Mouse (Mus musculus) kidney, postnatal 25 days (tissue): ENCODE data around the gene Yod1.

Source experiments
- DNase-seq, 2 experiments: peaks; one replicate each; pipeline ENCODE4 v3.0.0; 2021; ENCODE audit warnings: mixed read lengths in 2 of 2

Gene Yod1

DNA sequence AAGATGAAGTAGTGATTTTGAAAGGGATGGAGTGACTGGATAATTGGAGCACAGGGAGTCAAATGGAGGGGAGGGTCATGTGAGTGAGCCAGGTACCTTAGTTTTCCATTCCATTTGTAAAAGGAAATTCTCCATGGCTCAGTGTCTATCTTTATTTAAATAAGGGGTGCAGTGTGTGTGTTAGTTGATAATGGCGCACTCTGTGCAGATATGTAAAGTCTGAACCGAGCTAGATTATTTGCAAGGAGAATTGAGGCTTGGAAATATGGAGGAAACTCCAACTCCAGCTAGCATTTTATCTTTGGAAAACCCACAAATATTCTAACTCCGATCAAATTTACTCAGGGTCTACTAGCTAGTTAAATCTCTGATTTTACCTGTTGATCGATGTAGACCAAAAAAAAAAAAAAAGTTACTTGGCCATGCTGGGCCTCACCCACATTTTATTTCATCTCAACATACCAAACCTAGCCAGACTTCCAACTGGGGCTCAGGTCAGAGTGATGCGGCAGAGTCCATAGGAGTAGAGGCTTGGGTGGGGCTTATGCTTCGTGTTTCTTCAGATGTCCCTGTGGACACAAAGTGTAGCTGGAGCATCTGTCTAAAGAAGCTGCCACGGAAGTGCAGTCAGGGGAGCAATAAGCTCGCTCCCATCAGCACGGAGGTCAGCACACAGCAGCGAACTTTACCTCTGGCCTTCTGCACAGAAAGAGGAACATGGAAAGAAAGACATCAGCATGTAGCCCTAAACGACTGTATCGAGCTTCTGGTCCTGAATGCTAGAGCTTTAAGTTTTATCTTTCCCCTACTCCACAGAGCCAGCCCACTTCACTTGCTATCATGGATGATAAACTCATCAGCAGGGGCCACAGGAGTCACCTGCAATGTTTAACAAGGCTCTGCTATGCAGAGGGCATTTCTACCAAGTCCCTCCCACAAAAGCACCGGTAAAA, 15.9 kb downstream of the Yod1 start:
- DNase-seq = no peak

DNA sequence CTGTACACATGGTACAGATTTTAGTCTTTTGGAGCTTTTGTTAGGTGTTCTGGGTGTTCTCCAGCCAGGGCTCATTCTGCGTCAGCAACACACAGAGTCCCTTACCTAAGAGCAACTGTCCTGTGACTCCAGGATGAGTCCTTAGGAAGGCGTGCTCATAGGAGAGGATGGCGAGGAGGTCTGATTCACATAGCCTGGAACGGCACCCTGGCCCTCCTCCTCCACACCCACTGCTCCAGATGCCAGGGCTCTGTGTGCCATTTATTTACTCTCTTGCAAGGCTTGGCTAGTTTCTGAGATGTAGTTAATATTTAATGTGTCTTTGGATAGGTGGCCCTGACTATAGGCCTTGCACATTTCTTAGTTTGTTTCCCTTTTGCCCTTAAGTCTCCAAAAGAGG, 16.5 kb downstream of the Yod1 start:
- peak; percentile 70 to 88 for DNase-seq

DNA sequence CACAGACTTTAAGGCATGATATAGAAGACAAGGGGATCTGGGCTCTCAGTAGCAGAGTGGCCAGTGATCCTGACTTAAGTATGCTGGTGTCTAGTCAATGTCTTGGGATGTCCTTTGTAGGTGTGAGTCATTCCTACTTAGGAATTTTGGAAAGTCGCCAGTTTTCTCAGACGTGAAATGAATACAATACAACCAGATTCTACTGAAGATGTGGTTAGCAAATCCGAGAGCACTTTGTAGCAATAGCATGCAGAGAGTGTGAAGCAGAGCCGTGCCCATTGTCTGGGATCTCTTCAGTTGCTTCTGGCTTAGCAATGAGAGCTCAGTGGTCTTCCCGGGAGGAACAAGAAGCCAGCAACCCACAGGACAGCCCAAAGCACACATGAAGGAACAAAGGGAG, 17.3 kb downstream of the Yod1 start:
- no peak for DNase-seq

DNA sequence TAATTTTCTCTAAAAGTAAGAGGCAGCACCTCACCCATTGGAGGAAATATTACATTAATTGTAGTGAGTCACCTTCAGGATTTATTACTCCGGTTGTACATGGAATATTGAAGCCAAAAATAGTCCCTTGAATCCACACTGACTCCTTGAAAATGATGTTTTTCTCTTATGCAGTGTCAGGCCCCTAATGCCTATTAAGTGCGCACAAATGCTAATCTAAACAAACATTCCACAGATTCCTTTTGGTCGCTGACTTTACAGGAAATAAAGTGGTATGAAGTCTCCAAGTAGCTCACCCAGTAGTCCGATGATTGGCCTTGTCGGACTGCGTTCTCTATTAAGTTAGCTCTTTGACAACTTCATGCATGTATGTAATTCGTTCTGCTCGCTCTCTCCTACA, 17.7 kb downstream of the Yod1 start:
- DNase-seq = no peak

DNA sequence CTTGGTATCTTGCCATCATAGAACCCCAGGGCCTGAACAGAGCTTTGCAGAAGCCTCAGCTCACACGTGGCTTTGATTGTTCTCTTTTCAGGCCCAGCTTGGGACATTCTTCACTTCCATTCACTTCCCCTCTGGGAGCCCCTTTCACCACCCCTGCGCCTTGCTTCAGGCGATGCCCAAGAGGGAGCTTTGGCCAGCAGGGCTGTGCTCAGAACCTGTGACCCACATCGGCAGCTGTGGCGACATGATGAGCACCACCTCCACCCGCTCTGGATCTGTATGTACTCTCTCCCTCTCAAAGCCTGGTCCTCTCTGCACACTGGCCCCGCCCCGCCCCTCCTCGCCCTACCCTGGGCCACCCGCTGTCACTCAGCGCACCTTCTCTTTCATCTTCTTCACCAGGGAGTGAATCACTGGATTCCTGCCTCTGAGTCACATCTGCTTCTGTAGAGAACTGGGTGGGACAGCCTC, 20.3 kb downstream of the Yod1 start:
- no peak for DNase-seq

DNA sequence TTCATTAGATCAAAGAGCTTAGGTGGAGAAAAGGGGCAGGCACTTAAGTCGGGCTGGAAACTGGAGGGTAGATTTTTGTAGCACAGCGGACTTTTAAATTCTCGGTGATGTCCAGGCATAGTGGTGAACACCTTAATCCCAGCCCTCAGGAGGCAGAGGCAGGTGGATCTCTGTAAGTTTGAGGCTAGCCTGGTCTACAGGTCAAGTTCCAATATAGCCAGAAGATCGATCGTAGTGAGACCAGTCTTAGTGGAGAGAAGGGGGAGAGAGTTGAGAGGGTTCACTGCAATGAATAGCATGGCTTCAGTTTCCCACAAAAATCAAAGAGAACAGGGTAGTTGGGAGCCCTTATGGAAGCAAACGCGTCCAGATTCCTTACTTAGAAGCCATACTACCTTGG, 20.8 kb downstream of the Yod1 start:
- no peak for DNase-seq

DNA sequence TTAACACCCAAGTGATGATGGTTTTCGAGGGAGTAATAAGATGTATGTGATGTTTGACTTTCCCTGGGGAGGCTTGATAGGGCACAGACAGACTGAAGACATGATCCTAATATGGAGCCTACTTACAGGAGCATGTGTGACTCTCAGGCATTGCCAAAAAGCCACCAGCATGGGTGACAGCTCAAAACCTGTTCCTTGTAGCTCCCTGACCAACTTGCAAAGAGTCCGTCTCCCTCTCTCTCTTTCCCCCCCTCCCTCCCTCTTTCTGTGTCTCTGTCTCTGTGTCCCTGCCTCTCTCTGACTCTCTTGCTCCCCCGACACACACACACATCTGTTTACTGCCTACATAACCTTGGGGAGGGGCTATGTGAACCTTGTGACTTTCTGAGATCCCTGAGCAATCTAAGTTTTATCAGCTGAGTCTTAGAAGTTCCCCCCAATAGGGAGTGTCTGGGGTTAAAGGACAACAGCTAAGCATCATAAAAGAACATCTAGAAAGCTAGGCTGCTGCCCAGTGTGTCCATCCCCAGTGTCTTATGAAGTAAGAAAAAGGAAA, 21.5 kb downstream of the Yod1 start:
- no peak for DNase-seq

DNA sequence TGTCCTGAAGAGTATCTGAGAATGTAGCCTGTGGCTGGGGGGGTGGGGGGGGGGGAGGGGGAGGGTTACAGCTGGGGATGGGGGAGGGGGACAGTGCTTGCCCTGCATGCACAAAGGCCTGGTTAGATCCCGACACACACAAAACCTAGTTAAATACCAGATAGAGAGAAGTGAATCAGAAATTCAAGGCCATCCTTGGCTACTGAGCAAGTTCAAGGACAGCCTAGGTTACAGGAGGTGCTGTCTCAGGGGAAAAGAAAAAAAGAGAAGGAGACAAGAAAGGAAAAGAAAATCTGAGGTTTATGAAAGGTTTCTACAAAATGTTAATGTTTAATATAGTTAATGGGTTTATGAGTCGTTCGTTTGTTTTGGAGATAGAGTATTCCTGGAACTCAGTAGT, 22.5 kb downstream of the Yod1 start:
- DNase-seq = no peak

DNA sequence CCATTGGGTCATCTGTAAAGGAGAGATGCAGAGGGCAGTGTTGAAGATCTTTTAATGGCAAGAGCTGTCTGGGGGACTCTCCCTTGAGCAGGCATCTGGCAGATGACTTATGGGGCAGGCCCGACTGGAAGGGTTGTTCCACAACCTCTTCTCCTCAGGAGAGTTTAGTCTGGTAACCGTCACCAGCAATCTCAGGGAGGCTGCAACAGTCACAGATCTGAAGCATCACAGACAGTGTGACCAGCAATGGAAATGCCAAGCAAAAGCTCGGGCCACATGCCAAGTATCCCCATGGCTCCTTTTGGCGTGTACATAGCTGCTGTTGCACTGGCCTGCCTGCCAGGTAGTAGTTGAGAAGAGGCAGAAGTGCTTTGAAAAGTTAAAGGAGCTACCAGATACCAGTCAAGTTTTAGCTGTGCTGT, 23.1 kb downstream of the Yod1 start:
- DNase-seq = peak in 1 of 2 experiments; percentile 34

DNA sequence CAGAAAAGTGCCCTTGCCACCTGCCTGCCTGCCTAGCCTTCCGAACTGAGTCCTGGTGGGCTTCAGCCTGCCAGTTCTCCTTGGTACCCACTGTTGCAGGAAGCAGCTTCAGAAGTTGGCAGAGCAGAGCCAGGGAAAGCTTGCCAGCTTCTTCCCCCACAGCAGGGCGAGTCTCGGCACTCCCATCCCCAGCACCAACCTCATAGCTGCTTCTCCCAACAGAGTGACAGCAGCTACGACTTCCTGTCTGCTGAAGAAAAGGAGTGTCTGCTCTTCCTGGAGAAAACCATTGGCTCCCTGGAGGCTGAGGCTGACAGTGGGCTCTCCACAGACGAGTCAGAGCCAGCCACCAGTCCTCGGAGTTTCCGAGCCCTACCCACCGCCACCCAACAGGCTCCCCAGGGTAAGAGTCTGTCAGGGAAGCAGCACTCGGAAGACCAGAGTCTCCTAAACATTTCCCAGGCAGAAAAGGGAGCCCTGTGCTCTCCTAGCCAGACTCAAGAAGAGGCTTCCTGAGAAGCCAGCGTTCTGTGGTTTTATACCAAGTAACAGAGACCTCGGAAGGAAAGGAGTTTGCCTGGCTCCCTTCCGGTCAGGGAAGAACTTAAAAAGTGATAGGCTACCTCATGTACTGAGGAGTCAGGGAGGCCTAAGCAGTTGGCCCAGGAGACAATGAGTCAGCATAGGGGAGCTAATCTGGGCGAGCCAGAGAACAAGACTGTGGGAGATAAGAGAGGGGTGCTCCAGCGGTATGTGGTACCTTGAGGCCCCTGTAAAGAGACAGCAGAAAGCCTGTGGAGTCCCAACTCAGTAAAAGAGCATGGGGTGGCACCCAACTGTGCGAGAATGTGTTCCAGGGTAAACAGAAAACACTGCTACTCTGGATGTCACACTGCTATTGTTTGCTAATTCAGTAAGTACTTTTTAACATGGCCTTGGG, 23.9 kb downstream of the Yod1 start:
- DNase-seq = no peak

DNA sequence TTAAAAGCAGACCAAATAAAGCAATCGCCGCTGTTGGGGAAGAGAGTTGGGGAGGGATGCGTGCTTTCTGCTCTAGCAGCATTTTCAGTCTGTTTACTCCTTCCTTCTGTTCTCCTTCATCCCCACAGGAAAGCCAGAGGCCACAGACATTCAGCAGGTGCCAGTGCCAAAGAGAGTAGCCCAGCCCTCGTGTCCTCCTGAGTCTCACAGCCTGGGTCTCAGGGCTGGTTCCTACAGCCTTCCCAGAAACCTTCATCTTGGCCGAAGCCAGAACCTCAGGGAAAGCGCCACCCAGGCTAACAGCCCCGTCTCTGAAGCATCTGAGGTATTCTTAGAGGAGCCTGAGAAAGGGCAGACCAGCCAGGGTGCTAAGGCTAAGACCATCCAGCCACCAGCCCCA, 25.1 kb downstream of the Yod1 start:
- no peak for DNase-seq

DNA sequence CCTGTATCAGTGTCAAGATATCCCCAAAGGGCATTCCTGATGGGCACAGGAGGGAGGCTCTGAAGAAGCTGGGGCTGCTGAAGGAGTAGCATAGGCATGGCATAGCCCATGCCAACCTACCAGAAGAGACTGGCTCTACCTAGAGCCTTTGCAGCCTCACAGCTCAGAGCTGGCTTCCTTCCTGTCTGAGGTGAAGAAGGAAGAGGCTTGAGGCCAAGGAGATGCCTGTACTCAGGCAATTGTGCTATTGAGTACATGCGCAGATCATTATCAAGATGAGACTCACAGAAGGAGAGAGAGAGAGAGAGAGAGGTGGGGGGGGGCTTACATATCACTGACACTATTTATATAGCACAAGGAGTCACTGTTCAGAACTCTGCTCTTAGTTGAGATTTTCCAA, 26.6 kb downstream of the Yod1 start:
- no peak for DNase-seq

DNA sequence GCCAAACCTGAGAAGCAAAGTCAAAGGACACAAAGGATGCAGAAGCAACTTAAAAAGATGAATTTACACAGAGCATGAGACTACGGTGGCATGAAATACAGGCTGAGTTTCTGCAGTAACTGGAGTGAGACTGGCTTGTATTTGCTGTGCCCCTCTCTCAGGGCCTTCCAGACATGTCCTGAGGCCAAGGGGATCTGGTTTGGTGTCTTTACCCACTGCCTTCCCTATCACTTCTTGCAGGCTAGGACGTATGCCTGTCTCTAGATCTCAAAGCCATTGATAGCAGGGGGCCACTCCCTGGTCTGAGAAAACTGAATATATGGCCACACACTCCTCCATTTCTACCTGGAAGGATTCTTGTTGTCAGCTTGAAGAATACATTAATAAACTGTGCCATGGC, 27.1 kb downstream of the Yod1 start:
- no peak for DNase-seq

DNA sequence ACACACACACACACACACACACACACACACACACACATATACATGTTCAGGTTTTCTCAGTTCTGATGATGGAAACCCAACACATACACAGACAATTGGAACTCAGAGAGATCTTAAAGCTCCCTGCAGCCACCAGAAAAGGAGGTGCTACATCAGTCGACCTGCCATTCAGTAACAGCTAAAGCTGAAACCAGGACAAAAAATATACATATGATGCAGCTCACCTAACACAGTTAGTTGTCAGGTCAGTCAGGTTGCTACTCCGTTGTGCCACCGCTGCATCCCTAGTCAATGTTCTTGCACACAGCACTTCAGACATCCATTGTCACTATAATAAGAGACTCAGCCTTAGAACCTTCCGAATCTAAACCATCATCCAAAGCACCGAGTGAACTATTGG, 27.8 kb downstream of the Yod1 start:
- no peak for DNase-seq

DNA sequence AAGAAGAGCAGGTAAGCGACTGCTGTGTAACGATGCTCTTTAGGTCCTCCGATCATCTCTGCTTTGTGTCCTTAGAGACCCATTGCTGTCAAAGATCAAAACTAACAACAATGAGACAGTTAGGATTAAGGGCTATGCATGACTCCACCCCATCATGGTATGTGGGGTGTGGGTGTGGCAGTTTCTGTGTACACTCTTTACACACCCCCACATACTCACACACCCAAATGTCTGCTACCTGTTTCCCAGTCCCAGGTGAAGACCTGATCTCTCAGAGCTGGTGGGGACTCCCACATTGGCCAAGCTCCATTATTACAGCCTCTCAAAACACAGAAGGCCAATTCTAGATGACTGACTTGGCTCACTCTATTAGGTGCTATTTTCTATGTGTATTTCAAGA, 28.5 kb downstream of the Yod1 start:
- no peak for DNase-seq

DNA sequence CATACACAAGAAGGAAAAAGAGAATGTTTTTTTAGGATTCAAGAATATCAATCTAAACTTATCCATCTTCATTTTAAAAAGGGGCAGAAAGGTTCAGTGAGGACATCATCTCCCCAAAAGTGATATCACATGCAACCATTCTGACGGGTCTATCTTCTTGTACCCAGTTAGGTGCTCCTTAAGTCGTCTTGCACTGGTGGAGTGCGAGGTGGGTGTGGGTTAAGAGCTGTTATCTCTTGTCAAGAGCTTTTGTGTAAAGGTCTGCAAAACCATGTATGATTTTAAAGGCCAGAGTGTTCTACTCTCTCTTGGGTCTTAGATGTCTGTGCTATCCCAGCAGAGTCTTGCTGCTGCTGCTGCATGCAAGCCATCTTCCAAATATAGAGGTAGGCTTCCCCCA, 29.7 kb downstream of the Yod1 start:
- DNase-seq = no peak

DNA sequence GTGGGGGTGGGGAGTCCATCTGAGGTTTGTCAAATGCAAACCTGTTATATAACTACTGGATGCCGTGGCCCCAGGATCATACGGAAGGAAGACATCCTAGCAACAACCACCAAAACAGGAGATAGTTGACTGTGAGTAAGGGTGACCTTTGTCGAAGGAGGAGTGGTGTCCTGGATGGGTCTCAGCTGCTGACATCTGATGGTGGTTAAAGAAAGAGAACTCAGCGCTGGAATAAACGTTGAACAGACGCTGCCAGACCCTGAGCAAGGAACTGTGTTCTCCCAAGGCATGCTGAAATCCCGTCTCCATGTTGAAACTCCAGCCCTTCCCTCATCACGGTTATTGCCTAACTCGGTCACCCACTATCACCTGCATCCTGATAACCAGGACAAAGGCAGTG, 42.6 kb downstream of the Yod1 start:
- no peak for DNase-seq

DNA sequence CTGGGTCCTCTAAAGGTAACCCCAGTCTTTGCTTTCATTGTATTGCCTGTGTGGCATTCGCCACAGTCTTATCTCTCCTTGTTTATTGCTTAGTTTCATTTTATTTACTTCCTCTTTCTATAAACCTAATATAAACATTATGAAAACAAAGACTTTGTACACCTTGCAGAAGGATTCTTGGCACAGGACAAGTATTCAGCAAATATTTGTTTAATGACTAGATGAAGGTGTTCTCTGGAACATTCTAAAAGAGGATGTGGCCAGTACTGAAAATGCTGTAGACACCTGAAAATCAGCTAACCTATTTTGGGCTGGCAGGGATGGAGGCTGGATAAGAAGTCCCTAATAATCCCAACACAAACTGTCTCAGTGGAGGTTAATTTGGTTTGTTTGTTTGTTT, 44.5 kb downstream of the Yod1 start:
- DNase-seq = no peak

DNA sequence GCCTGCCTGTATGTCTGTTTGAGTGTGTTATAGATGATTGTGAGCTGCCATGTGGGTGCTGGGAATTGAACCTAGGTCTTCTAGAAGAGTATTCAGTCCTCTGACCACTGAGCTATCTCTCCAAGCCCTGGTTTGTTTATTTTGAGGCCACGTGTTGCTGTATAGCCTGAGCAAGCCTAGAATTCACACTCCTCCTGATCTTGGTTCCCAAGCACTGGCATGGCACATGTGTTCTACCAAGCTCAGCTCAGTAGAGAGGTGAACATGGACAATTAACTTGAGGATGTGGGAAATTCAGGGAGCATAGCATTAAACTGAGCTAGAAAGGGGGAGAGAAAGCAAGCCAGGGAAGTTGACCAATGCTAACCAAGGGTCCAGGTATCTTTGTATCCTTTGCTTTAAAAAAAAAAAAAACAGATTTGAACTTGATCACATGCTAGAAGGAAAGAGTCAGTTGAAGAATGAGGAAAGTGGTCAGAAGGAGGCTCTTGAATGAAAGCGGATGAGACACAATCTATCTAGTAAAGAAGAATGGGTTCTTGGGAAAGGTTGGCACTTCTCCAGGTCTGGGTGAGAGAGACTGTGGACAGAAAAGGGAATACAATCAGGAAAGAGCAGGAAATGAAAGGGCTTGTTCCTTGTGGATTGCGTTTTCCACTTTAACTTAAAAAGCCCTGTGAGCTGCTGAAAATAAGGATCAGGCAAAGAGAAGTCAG, 45.1 kb downstream of the Yod1 start:
- no peak for DNase-seq

DNA sequence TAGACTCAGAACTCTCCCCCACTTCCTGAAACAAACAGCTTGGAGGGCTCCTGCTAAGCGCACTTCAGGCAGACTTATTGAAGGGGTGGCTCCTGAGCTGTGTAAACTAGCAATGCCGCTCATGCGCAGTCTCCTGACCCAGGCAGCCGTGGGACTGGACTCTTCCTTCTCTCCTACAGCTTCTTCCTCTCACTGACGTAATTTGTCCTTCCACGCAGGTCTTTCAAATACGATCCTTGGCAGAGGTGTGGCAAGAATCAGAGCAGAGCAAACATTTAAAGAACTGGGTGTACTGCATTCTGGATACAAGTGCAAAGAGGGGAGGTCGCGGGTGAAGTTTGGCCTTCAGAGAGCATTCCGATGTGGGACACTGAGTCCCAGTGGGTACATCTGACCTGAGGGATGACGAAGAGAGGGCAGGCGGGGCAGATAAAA, 46.9 kb downstream of the Yod1 start:
- peak in 1 of 2 experiments; percentile 37 for DNase-seq

DNA sequence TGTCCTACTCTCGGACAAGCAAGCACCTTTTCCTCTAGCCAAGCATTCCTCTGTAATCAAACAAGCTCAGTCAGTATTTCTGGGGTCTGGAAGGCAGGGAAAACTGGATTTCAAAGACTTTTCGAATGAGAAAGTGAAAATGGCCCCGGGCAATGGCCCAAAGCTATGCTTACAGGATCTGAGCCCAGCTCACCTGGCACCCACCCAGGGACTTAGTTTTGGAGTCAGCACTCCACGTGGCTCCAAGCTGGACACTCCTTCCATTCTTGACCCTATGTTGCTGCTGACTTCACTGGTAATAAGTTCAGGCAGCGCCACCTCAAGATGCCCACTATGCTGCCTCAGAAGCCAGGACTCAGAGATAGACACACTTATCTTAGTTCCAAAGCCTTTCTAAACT, 49.9 kb downstream of the Yod1 start:
- DNase-seq = peak; percentile 33 to 48

DNA sequence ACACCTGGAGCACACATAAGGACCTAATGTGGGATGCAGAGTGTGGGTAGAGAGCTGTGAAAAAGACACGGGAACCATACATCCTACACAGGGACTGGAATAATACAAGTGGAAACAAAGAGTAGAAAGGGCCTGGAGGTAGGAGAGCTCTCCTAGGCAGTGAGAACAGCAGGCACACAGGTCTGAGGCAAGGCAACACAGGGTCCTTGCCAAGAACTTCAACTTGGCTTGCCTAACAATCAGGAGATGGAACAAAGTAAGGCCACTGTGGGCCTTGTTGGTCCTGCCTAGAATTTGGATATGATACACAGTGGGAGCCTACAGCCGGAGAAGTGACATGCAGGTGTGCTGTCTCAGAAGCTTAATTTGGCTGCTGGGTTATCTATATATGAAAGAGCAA, 52.8 kb downstream of the Yod1 start:
- no peak for DNase-seq

DNA sequence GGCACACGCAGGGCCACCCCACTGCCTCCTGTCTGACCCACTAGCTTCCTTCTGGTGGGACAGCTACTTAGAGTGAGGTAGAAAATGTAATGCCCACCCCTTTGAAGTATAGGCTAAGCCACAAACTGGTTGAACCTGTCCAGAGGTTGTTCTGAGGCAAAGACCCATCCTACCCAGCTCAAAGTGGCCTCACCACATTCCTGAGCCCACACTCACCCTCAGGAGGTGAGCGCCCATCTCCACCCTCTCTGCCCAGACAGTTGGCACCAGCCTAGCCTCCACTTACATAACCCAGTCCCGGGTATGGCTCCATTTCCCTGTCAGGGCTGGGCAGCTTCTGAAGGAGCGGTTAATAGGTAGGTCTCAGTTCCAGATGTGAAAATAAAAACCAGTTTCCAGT, 53.4 kb downstream of the Yod1 start:
- DNase-seq = peak in 1 of 2 experiments; percentile 48
